Mouse (Mus musculus): ENCODE results near the gene Espn.

DNA sequence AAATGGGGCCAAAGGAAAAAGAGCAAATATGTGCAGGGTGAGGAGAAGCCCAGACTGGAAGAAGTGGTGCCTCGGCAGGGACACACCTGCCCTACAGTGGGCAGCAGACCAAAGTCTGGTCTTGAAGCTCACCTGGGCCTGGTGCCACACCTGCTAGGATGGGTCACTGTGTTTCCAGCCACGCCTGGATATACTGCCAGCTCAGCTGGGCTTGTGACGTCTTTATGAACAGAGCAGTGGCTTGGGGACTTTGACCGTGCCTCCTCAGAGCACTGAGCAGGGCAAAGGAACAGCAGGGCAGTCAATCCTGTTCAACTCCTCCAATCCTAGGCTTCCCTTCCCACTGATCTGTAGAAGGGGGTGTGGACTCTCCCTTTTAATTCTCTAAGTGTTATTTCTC is 8.6 kb upstream of the Espn start:
- no peak for TF ChIP-seq NELFE (IDR thresholded peaks at IDR 0.05; ENCODE audit: low read depth, low read length)
- no peak for TF ChIP-seq ZNF384 (IDR thresholded peaks at IDR 0.05; ENCODE audit: low read depth, low read length)
- no peak for TF ChIP-seq GABPA (IDR thresholded peaks at IDR 0.05; ENCODE audit: low read depth, low read length)
- no peak for TF ChIP-seq TCF12 (IDR thresholded peaks at IDR 0.05; ENCODE audit: low read depth, low read length)
- no peak for TF ChIP-seq CTCF (IDR thresholded peaks at IDR 0.05 in 2 of 3, conservative IDR thresholded peaks at IDR 0.05 in 1 of 3; ENCODE audit: control insufficient read depth in 1 of 3, insufficient read depth in 1 of 3, low read depth in 2 of 3, low read length in 3 of 3, poor library complexity in 1 of 3, severe bottlenecking in 1 of 3)
- TF ChIP-seq POLR2A (IDR thresholded peaks at IDR 0.05; ENCODE audit: control insufficient read depth in 1 of 2, insufficient read depth in 1 of 2, low read depth in 1 of 2, low read length in 2 of 2, poor library complexity in 1 of 2): no peak
- TF ChIP-seq GATA1 (IDR thresholded peaks at IDR 0.05; ENCODE audit: low read depth, low read length): no peak
- TF ChIP-seq CHD2 (IDR thresholded peaks at IDR 0.05; ENCODE audit: low read length): no peak
- no peak for TF ChIP-seq NRF1 (IDR thresholded peaks at IDR 0.05; ENCODE audit: insufficient read depth, low read depth, low read length, poor library complexity, severe bottlenecking)
- TF ChIP-seq POLR2AphosphoS5 (IDR thresholded peaks at IDR 0.05; ENCODE audit: borderline replicate concordance, low read depth, low read length): no peak
- no peak for TF ChIP-seq MEF2A (IDR thresholded peaks at IDR 0.05; ENCODE audit: extremely low read depth, insufficient replicate concordance, low read depth, low read length, poor library complexity, severe bottlenecking)
- no peak for TF ChIP-seq JUND (IDR thresholded peaks at IDR 0.05; ENCODE audit: low read depth, low read length)

Measured in MEL (cell line).